Mouse (Mus musculus) left cerebral cortex, postnatal 4 days (tissue): ENCODE data around the gene Mepe. TPM values are rescaled to one million over a fixed set of nuclear protein-coding genes. Genes with fewer than 3 reads are reported as not detected.

Experiments
- DNase-seq: peaks from one replicate; pipeline ENCODE4 v3.0.0-alpha.2; 2022
- intact Hi-C: fragments of 180-260 bp; cut with DNase I; formaldehyde crosslinking; loops from one replicate; pipeline ENCODE4 v1.15.1; 2025
- microRNA-seq: library from miRNA; unstranded; fragments of <30 nt; microRNA quantifications from one replicate; pipeline ENCODE4 v1.2.0, GENCODE M21; 2022
- total RNA-seq, 2 experiments: library from RNA; stranded (reverse); gene quantifications; 2 replicates each; pipeline ENCODE4 v1.2.3; 2021

Mepe gene
- total RNA-seq, 2 experiments from 2014 or later, result not detected

GRCm38 (mm10) chr5:104345241-104345630 is 20.1 kb downstream of the Mepe start:
- no peak for DNase-seq
- intact Hi-C loops, result loop anchor here (10.0 kb wide), 1 partner anchor 90 kb away; the partner anchor contains the start of gene Spp1

DNA sequence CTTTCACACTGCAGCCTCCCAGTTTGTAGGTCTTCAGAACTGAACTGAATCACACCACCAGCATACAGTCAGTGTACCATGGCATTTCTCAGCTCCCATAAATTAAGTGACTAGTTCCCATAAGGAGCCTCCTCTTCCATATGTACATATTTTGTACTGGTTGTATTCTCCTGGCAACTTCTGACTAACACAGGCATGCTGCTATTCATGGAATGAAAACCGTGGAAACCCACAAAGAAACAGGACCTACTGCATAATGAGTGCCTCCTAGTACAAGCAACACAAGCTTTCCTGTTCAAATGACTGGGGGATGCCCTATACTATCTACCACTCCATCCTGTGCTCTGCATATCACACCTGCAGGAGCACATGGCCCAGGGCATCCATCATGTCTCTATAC is 25.9 kb downstream of the Mepe start:
- no peak for DNase-seq
- intact Hi-C loops, result no loop called here

GRCm38 (mm10) chr5:104351874-104352273 is 26.7 kb downstream of the Mepe start:
- intact Hi-C loops, result no loop called here
- no peak for DNase-seq

DNA sequence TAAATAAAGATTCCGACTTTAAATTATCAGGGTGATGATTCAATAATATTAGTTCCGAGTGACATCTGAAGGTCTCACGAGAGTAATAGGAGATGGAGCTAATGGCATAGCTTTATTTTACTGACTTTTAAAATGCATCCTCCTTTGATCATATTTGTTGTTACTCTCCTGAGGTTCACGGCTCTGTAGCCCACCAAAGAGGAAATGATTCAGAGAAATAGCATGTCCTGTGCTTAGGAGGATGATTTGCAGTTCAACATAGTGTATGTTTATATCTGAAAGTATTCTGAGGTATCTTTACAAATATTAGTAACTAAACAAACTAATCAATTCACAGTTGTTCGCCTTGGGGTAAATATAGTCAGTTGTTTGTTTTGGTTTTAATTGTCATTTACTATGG is 32.4 kb downstream of the Mepe start:
- intact Hi-C loops, result no loop called here
- DNase-seq, result no peak

- DNase-seq, result no peak
- intact Hi-C loops, result no loop called here
These were observed 33.5 kb downstream of the Mepe start for GRCm38 (mm10) chr5:104358592-104358991.

GRCm38 (mm10) chr5:104359257-104359656 is 34.1 kb downstream of the Mepe start:
- no peak for DNase-seq
- intact Hi-C loops, result no loop called here

DNA sequence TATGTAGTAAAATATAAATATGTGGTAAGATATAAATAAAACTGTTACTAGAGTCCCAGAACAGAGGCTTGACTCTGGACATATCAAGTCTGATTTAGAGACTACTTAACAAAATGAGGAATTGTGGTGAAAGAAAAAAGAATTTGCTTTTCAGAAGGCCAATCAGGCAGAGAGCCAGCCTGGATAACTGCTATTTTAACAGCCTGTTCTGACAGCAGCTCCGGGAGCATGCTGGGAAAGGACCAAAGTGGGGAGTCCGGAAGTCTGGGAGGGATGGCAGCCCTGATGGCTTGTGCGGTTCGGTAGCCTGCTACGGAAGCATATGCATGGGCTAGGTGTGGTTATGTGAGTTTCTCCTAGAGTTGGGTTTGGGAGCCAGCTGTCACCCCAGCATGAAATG is 45.5 kb downstream of the Mepe start:
- DNase-seq, result no peak
- intact Hi-C loops, result no loop called here

DNA sequence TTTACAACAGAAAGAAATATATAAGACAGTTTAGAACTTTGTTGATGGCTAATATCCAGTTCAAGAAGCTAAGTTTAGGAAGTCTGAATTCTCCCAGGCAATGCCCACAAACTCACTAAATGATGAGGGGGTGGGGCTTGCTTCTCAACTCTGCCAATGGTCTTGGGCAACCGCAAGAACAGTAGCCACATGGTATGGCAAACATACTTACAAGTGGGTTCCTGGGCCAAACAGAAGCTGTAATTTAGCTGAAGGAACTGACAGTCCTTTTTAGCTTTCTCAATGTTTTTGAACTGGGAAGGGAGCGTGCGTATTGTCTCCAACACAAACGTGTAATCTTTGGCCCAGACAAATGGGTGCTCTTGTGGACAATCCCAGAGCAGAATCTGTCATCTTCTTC is 46.2 kb downstream of the Mepe start:
- intact Hi-C loops, result no loop called here
- DNase-seq, result no peak

DNA sequence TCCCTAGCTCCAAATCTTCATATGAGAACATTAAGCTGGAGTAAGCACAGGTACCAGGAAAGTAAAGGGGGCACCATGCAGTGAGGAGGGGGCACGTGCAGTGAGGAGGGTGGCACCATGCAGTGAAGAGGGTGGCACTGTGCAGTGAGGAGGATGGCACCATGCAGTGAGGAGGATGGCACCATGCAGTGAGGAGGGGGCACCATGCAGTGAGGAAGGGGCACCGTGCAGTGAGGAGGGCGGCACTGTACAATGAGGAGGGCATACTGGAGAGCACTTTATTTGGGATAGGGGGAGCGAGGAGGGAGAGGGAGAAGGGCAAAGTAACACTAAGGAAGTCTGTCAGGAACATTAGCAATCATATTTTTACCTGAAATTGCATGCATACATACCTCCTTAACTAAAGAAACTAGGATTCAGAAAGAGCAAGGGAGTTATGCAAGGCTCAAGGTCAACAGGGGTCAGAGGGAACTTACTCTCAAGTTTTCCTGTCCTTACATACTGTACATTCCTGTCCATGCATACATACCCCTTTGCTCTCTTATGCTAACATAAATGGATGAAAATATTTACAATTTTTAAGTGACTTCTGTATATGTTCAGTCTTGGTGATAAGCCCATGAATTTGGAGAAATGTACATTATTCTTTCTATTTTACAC is 48.6 kb downstream of the Mepe start:
- intact Hi-C loops, result no loop called here
- no peak for DNase-seq

- DNase-seq, result peak; percentile 24
- intact Hi-C loops, result no loop called here
These were observed 49.2 kb downstream of the Mepe start for GRCm38 (mm10) chr5:104374308-104374660.

GRCm38 (mm10) chr5:104375132-104375531 is 50.0 kb downstream of the Mepe start:
- DNase-seq, result no peak
- intact Hi-C loops, result no loop called here

DNA sequence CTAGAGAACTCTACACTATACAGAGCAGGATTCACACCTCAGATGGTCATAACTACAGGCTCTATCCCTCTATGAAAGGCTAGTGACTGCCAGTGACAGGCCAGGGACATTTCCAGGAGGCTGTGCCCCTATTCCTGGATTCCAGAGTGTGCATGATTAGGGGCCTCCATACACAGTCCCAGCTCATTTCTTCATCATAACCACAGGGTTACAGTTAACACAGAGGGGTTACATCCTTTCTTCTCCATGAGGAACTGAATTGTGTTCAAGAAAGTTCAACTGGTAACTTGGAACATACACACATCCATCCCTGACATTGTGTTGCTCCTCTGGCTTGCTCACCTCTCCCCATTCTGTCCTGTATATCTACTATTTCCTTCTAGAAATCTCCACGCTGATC is 51.8 kb downstream of the Mepe start:
- intact Hi-C loops, result no loop called here
- DNase-seq, result no peak

DNA sequence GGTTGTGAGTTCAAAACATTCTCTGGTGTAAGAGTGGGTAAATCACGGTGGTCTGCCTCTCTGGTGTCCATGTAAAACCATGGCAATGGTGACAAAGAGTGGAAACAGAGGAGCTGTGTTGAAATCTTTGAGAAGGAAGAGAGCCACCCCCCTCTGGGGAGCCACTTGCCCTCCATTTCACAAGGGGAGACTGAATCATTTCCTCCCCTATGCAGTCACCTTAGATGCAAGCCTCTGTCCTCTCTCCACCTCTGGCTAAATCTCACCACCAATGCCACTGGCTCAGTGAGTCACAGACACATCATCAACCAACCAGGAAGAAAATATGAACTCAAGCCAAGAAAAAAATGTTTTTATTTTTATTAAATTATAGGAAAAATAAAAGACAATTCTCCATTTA is 55.4 kb downstream of the Mepe start:
- intact Hi-C loops, result no loop called here
- DNase-seq, result no peak

- intact Hi-C loops, result no loop called here
- no peak for DNase-seq
These were observed 56.5 kb downstream of the Mepe start for GRCm38 (mm10) chr5:104381671-104382070.

GRCm38 (mm10) chr5:104384540-104384939 is 59.4 kb downstream of the Mepe start:
- intact Hi-C loops, result no loop called here
- DNase-seq, result no peak

- intact Hi-C loops, result no loop called here
- DNase-seq, result no peak
These were observed 60.4 kb downstream of the Mepe start for GRCm38 (mm10) chr5:104385521-104385920.

DNA sequence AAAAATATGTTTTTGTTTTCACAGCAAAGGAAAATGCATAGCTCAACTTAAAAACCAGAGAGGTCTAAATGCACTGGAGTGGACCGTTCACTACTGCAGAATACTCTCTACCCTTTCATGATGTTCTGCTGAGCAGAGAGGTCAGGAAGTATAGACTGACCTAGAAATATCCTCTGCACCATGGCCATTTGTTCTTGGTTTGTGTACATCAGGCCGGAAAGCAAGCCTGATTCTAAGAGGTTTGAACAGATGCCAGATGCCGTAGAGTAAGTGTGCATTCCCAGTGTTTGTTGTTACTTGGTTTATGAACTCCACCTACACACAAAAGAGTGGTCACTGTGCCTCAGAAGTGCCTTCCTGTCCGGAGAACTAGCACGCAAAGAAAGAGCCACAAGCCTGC is 61.8 kb downstream of the Mepe start:
- intact Hi-C loops, result no loop called here
- no peak for DNase-seq

Small RNAs within 50 kb of the gene (microRNA-seq; reads per million reads assigned to microRNA genes)
- not detected for gene Gm23616

Other genes starting within 250 kb of the Mepe start
- gene Gm17660, start 247.7 kb upstream of the Mepe start, total RNA-seq, result not detected
- gene Sparcl1, start 211.6 kb upstream of the Mepe start, total RNA-seq, result 100 to 1,000 TPM; 465 to 498 TPM
- not detected for gene Dspp, start 154.6 kb upstream of the Mepe start, total RNA-seq
- under 1 TPM; 0.18 to 0.36 TPM for gene Dmp1, start 122.7 kb upstream of the Mepe start, total RNA-seq
- under 1 TPM; 0.54 to 0.60 TPM for gene Ibsp, start 26.2 kb upstream of the Mepe start, total RNA-seq
- gene Spp1, start 109.8 kb downstream of the Mepe start, total RNA-seq, result 10 to 100 TPM in 1 of 2 experiments, 1 to 10 TPM in 1; 6.7 to 11.5 TPM
- gene Pkd2, start 134.1 kb downstream of the Mepe start, total RNA-seq, result 10 to 100 TPM; 28.1 to 29.4 TPM
- 10 to 100 TPM; 14.8 to 15.1 TPM for gene BC005561, start 183.0 kb downstream of the Mepe start, total RNA-seq